Mouse (Mus musculus) ovary, postnatal 14 days (tissue): ENCODE results near the gene Hoxa6.
A peak's percentile ranks its signal among the peaks of the same experiment; 100 is the strongest.

Experiments
- DNase-seq: peaks from one replicate; pipeline ENCODE4 v3.0.0; 2022; ENCODE audit warnings: low spot score

Hoxa6 gene

GRCm38 (mm10) chr6:52200073-52200750 is 8.3 kb downstream of the Hoxa6 start:
- DNase-seq, result no peak

GRCm38 (mm10) chr6:52197271-52197670 is 11.3 kb downstream of the Hoxa6 start:
- no peak for DNase-seq

- no peak for DNase-seq
These were observed 11.7 kb downstream of the Hoxa6 start for GRCm38 (mm10) chr6:52196811-52197210.

DNA sequence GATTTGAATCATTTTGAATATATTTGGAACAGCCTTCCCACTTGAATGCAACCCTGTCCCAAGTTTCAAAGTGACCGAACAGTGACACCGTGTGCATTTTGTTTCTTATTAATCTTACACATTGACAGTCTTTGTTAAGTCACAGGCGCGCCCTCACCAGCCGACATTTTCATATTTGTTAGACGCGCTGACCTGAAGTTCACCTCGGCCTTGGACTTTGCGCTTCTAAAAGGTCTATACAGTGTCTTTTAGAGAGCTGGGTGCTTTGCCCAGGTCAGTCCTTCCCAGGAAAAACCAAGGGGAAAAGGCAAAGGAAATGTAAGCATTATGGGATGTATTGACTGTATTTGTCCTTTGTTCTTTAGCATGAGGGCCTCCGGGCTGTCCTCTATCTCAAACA is 13.8 kb downstream of the Hoxa6 start:
- DNase-seq, result no peak

DNA sequence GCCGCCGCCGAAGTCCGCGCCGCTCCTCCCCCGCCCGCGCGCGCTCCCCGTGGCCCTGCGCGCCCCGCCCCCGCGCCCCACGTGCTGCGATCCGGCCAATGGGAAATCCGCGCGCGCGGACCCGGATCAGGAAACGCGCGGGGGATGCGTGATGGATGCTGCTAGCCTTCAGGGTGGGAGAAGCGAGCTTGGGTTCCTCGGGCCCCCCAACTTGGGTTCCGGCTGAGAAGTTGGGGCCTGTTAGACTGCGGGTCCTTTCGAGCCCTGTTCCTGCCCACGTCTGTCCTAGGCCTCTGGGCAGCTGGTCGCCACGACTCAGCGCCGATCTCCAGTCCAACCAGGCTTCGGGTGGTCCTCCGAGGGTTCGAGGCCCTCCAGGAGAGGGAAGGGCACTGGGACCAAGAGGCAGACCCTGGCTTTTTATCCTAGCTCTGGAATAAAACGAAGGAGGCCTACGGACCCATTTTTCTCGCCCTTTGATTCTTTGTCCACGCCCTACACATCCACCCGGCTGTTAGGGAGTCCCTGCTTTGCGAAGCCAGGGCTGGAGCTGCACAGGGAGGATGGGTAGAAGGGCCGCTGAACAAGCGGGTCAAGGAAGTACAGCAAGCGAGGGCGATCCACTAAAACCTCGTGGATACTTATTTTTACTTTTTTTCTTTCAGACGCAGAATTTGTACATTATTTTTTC is 16.5 kb downstream of the Hoxa6 start:
- peak; percentile 80 for DNase-seq

DNA sequence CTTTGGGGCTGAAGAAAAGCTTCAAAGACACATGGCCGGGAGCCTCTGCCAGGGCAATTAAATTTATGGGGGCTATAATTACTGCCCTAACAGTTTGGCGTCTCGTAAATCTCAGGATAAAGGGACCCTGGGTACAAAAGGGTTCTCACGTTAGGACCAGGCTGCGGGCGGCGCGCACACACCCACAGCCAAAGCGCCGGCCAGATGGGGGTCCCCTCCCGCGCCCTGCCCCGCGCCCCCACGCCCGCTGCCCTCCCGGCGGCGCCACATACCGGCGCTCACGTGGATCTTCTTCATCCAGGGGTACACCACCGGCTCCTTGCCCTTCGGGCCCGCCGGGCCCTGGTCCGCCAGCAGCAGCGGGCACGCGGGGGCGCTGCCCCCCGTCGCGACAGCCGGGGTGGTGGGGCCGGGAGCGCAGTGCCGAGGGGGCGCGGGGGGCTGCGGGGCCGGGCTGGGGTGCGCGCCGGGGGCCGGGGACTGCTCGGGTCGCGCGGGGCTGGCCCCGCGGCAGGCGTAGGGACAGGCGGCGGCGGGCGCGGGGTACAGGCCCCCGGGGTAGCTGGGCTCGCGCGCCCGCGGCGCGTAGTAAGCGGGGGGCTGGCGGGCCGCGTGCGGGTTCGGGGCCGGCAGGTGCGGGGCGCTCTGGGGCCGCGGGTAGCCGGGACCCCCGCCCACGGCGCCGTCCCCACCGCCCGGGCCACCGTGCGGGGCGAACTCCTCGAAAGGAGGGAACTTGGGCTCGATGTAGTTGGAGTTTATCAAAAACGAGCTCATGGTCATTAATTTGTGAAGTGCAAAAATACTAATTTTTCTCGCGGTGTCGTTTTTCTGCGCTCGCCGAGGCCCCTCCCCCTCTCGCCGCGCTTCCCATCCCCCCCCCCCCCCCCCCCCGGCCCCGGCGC is 17.4 kb downstream of the Hoxa6 start, which contains the start of gene Hoxa4:
Gene Hoxa4 (minus strand): TSS at position 848 of the 905 bp plus-strand sequence.
- no peak for DNase-seq

DNA sequence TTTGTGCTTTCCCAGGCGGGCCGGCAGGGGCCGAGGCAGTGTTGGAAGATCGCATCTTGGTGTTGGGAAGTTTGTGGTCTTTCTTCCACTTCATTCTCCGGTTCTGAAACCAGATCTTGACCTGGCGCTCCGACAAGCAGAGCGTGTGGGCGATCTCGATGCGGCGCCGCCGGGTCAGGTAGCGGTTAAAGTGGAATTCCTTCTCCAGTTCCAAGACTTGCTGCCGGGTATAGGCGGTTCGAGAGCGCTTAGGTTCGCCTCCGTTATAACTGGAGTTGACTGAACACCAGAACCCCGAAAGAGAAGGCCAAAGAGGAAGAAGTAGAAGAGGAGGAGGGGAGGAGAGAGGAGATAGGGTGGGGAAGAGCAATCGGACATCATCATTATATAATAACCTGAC is 18.1 kb downstream of the Hoxa6 start:
- DNase-seq, result no peak

- DNase-seq, result no peak
These were observed 18.6 kb downstream of the Hoxa6 start for GRCm38 (mm10) chr6:52189909-52190308.

DNA sequence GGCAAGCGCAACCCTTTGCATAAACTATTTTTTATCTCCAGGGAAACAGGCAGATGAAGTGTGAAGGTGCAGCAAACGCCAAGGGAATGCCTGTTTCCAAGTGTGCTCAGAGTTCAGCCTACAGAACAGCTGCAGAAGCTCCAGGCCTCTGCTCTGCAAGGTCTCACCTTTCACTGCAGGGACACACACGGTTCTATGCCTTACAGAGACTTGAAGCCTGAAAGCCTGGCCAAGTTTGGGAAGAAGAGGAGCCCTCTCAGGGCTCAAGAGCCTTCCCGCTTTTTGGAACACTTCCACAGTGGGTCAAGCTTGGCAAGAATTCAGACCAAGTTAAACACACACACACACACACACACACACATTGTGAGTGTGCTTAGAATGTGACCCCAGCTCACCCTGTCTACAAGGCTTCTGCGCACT is 19.3 kb downstream of the Hoxa6 start:
- no peak for DNase-seq

DNA sequence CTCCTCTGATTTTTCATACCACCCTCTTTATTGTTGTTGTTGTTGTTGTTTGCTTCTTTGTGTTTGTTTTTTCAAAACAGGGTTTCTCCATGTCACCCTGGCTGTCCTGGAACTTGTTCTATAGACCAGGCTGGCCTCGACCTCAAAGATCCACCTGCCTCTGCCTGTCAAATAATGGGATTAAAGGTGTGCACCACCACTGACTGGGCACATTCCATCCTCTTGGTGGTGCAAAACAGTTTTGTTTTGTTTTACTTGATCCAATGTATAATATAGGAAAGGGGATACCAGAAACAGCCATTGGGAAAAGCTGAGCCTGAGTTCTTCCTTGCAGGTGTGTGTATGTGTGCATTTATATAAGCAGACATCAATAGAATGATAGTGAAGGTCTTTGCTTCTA is 22.0 kb downstream of the Hoxa6 start:
- no peak for DNase-seq

DNA sequence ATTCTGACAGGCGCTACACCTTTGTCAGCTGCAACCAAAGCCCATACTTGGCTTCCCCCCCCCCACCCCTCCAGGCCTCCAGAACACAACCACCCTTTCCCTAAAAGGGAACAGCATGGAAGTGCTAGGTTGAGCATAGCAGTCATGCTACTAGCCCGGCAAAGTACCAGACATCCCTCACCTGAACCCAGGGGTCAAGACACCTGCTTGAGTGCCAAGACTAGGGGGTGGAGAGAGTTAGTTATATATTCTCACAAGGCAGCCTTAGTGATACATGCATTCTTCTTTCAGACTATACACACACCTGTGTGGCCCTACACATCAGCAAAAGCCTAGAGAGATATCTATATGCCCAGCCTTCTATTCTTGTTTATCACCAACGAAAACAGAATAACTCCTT is 22.7 kb downstream of the Hoxa6 start:
- DNase-seq, result no peak

DNA sequence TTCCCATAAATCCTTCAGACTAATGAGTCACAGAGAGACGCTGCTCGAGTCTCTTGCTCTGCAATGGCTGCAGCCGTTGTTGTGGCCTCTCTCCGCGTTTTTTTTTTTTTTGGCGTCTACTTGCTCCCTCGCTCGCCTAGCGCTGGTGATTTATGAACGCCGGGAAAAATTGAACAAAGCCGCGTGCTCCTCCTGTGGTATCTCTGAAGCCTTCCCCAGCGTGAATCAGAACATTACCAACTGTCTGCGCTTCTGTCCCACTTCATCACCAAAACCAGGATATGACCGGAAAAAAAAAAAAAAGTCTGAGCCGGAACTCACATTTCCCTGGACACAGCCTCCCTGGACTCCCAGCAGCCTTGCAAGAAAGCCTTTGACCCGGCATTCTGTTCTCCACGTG is 23.3 kb downstream of the Hoxa6 start:
- no peak for DNase-seq

- DNase-seq, result no peak
These were observed 23.9 kb downstream of the Hoxa6 start for GRCm38 (mm10) chr6:52184668-52185067.

DNA sequence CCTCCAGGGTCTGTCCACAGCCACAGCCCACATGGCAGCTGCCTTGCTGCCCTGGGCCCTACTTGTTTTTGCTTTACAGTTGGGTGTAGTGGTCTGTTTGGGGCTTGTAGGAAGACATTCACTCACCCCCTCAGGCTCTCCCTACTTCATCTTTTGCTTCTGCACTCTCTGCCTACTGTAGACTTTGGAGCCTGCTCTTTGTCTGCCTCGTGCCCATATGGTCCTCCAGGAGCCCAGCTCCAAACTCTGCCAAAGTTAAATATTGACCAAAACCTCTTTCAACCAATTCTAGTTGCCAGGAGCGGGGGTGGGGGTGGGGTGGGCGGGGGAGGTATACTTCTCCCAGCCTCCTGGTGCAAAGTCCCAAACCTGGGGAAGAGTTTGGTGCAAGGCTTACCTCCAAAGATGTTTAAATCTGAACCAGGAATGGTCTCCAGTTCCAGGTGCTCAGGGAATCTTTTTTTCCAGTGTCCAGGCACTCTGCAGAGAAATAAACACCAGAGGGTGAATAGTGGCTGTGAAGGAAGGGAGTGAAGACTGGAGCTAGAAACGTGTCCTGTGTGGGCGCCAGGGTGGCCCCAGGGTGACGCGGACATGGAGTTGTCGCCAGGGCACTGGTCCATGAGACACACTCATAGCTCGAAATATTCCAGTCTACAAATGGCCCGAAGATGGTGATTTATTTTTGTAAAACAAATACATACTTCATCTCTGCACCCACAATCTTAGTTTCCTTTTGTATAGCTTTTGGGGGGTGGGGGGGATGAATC is 25.0 kb downstream of the Hoxa6 start:
- DNase-seq, result no peak

DNA sequence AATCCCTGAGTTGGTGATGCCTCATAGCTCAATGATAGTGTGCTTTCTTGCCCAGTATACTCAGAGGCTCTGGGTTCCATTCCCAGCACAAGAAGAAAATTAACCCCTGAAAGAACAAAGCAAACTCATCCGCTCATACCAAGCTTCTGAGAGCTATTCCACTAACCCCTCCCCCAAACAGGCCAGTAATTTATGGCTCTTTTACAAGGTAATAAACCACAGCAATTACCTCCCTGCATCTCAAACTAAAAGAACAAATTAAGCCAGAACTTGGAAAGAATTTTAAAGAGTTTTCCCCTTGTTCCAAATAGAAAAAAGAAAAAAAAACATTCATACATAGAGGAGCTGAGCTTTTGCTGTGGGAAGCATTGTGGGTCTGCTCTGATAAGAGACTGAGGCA is 25.7 kb downstream of the Hoxa6 start:
- no peak for DNase-seq

DNA sequence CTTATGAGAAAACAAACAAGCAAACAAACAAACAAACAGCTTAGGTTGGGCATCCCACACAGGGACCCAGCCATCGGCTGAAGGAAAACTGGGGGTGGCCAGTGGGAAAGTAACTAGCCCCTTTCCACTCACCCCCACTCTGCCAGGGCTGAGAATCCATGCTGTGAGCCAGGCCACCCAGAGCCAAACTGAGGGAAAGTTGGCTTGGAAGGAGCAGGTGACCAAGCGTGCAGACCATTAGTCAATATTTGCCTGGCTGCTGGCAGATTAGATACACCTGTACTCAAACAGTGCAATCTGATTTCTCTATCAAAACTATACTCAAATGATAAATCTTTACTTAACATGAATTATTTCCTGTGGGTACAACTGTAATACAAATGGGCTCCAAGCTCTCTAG is 26.5 kb downstream of the Hoxa6 start:
- DNase-seq, result no peak

DNA sequence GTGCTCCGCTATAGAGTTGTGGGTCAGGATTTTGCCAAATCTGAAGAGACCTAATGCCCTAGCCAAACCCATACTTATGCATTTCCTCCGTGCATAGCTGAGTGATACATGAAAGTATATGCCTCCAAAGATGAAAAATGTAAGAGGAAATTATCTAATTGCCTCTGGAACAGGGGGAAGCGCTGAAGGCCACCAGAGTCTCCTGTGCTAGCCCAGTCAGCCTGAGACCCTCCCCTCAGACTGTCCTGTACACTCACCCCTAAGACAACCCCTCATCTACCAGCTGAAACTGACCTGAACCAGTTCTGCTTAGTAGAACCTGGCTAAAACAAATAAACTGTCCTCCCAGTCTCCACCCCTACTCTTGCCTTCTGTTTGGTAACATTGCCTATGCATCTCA is 27.8 kb downstream of the Hoxa6 start:
- no peak for DNase-seq

- no peak for DNase-seq
These were observed 28.3 kb downstream of the Hoxa6 start for GRCm38 (mm10) chr6:52180213-52180710.

- no peak for DNase-seq
These were observed 28.8 kb downstream of the Hoxa6 start for GRCm38 (mm10) chr6:52179690-52180089.

DNA sequence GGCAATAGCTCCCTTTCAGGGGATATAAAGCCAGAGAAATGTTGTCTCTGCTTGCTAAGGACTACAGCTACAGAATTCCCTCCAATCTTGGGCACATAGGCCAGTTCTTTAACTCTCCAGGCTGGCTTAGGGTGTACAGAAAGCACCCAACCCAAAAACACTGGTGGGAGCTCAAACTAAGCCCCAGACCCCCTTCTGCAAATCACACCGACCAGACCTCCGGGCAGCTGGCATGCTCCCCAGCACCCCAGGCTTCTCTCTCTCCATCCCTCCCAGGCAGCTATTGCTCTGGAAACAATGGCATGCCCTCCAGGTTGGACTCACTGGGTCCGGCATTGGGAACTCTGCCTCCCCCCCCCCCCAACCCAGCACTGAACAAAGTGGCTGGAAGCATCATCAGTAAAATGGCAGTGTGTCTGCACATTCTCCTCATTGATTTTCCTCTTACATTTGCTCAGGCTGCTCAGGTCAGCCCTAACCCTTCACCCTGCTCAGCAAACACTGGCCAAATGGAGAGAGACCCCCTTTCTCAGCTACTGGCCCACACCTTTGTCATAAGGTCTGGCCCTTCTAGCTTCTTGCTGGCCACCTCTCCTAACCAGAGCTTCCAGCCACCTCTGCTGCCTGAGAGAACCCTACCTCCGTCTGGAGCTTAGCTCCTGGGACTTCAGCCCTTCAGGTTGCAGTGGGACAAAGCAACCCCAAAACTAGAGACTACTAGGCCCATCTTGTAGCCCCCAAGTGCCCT is 29.4 kb downstream of the Hoxa6 start:
- no peak for DNase-seq

GRCm38 (mm10) chr6:52177806-52178205 is 30.7 kb downstream of the Hoxa6 start:
- no peak for DNase-seq
